Mouse (Mus musculus): ENCODE data around the gene Map6d1. TPM values are rescaled to one million over a fixed set of nuclear protein-coding genes. Genes with fewer than 3 reads are reported as not detected.

Map6d1 gene
- polyA plus RNA-seq (2012; ENCODE audit: insufficient read depth, insufficient read length, missing spikeins), result not detected in 2 replicates

DNA sequence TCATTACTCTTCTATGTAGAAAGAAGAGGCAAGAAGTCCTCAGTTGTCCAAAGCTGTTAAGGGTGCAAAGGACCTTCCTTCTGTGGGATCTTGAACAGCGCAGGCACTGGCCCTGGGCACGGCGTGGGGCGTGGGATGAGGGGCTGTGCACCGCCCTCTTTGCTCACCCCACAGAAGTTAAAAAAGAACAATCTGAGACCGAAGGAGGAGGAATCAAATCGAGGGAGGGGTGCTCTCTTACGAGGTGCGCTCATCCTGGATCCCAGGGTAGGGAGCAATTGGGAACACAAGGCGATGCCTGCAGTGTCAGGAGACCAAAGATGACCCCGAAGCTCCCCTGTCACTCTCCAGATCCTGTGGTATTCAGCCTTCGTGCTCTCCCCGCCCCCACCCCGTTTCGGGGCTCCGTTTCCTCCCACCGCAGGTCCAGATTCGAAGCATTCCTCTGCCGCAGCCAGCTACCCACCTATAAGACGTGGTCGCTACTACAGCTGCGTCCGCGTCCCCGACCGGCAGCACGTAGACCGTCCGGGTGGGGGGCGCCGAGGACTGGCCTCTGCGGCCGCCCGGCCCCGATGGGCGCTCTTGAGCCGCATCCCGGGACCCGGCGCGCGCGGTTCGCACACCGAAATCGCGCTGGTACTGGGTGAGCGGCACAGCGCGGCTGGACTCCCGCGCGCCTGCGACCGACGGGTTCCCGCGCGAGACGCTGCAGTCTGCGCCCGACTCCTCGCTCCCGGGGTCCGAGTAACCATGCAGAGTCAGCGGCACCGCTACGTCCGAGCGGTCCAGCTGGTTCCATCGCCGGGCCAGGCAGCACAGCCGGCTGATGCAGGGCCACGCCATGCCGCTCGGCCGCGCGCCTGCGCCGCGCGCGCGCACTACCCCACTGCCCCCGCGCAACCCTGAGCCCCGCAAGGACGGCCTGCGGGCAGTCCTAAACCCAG lies at the start of gene Map6d1:
Gene Map6d1, minus strand, starts transcription at position 891 of the 947 bp plus-strand sequence.
- no peaks in the 10 kb centered on the region for H3K4me1 ChIP-seq (ENCODE audit: control insufficient read depth, insufficient read depth, insufficient read length, low read length)
- H3K27ac ChIP-seq (replicated peaks; ENCODE audit: low read depth, low read length), result no peak within 1 kb of the TSS

DNA sequence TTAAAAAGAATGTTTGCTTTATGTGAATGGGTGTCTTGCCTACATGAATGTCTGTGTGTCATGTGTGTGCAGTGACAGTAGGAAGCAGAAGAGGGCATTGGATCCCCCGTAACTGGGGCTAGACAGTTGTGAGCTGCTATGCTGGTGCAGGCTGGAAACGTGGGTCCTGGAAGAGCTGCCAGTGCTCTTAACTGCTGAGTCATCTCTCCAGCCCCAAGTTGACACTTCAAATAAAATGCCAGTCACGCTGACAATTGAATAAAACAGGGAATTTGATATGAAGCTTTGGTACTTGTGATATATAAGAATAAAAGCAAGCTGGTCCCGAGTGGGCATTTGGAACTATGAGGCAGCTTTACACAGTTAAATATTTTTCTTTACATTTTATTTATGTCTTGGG lies 39.1 kb upstream of the Map6d1 start:
- no peak overlapping the region for H3K4me3 ChIP-seq (ENCODE audit: insufficient read depth, low read depth, low read length)
- H3K4me1 ChIP-seq (ENCODE audit: control insufficient read depth, insufficient read depth, insufficient read length, low read length), result no peaks in the 10 kb centered on the region
- no peak overlapping the region for H3K27ac ChIP-seq (replicated peaks; ENCODE audit: low read depth, low read length)

More for the DNA sequence above, at the start of gene Map6d1:
- H3K4me3 ChIP-seq (ENCODE audit: insufficient read depth, low read depth, low read length), result peak within 1 kb of the TSS; percentile 56

DNA sequence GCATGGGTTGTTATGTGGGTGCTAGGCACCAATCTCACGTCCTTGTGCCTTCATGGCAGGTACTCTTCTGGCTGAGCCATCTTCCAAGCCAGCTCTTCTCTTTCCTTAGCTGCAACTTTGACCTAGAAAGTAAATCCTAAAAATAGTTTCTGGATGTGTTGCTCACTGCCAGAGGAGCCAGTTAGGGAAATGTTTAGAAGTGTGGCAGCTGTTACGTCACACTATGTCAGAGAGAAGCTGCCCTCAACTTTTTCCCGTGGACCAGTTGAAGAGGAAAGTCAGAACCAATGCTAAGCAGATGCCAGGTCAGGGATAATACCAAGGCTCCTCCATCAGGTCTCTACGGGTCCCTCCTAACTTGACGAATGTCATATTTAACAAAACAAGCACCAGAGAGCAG lies 38.2 kb upstream of the Map6d1 start:
- Histone ChIP-seq H3K4me1 (ENCODE audit: control insufficient read depth, insufficient read depth, insufficient read length, low read length) (no peaks in the 10 kb centered on the region), H3K4me3 (ENCODE audit: insufficient read depth, low read depth, low read length) (no peak overlapping the region), H3K27ac (replicated peaks; ENCODE audit: low read depth, low read length) (no peak overlapping the region)

DNA sequence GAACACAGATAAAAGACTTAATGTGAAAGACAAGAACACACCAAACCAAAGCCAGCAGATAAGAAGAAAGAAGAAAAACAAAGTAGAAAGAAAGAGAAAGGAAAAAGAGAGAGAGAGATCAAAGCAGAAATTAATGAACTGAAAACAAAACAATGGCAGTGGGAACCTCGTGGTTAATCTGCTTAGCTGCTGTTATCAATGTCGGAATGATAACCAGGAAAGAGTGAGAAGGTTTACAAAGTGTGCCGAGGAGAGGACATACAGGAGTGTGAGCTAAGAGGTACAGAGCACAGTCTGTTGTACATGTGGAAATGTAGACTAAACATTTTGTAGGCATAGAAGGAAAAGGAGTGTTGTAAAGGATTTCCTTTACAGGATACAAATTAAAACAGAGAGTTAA lies 31.8 kb upstream of the Map6d1 start:
- H3K27ac ChIP-seq (replicated peaks; ENCODE audit: low read depth, low read length), result no peak overlapping the region
- no peak overlapping the region for H3K4me3 ChIP-seq (ENCODE audit: insufficient read depth, low read depth, low read length)
- H3K4me1 ChIP-seq (ENCODE audit: control insufficient read depth, insufficient read depth, insufficient read length, low read length), result no peaks in the 10 kb centered on the region

DNA sequence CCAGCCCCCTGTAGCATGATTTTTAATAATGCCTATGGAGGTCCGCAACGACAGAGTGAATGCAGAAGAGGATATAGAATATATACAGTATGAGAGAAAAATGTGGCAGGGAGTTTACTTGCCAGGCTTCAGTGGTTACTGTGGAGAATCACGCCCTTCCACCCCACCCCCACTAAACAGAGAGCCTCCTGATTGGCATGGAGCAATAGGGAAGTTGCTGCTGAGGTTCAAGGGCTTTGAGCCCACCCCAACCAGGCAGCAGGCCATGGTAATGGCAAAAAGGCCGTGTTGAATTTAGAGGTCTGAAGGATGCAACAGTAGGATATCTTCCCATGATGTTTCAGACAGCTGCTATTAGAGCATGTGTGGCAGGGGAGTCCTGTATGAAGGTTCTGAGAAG lies 30.2 kb upstream of the Map6d1 start:
- no peaks in the 10 kb centered on the region for H3K4me1 ChIP-seq (ENCODE audit: control insufficient read depth, insufficient read depth, insufficient read length, low read length)
- H3K27ac ChIP-seq (replicated peaks; ENCODE audit: low read depth, low read length), result no peak overlapping the region

DNA sequence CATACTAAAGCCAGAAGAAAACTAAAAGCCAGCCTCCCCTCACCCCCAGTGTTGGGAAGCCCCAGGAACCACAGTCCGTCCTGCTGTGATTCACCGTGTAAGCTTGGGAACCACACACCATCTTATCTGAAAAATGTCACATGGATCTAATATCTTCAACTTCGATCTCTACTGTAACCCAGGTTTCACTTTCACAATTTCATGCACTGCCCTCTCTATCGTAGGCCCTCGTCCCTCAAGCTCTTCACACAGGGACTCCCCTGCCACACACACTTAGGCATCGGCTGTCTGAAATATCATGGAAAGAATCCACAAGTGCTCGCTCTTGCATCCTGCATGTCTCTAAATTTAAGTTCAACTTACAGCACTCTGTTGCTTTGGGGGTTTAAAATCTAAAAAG lies 23.9 kb upstream of the Map6d1 start:
- no peak overlapping the region for H3K27ac ChIP-seq (replicated peaks; ENCODE audit: low read depth, low read length)
- H3K4me1 ChIP-seq (ENCODE audit: control insufficient read depth, insufficient read depth, insufficient read length, low read length), result no peaks in the 10 kb centered on the region
- H3K4me3 ChIP-seq (ENCODE audit: insufficient read depth, low read depth, low read length), result no peak overlapping the region

More for the DNA sequence above, 30.2 kb upstream of the Map6d1 start:
- no peak overlapping the region for H3K4me3 ChIP-seq (ENCODE audit: insufficient read depth, low read depth, low read length)

DNA sequence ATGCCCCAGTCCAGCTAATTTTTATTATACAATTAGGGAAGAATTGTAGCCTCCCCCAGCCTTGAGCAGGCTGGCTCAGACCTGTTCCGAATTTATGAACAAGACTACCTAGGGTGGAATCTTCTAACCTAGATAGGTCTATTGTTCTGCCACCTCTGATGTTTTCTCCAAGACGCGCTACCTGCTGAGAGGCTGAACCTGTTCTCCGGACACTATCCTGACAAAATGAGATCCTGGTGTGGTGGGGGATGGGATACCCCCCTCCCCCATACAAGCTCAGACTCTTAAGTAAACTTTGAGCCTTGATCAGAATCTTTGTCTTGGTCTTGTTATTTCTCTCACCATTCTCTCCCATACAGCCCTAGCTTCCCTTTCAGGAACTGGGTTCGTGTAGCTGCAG lies 16.8 kb upstream of the Map6d1 start:
- no peak overlapping the region for H3K4me3 ChIP-seq (ENCODE audit: insufficient read depth, low read depth, low read length)
- no peak overlapping the region for H3K27ac ChIP-seq (replicated peaks; ENCODE audit: low read depth, low read length)
- no peaks in the 10 kb centered on the region for H3K4me1 ChIP-seq (ENCODE audit: control insufficient read depth, insufficient read depth, insufficient read length, low read length)

DNA sequence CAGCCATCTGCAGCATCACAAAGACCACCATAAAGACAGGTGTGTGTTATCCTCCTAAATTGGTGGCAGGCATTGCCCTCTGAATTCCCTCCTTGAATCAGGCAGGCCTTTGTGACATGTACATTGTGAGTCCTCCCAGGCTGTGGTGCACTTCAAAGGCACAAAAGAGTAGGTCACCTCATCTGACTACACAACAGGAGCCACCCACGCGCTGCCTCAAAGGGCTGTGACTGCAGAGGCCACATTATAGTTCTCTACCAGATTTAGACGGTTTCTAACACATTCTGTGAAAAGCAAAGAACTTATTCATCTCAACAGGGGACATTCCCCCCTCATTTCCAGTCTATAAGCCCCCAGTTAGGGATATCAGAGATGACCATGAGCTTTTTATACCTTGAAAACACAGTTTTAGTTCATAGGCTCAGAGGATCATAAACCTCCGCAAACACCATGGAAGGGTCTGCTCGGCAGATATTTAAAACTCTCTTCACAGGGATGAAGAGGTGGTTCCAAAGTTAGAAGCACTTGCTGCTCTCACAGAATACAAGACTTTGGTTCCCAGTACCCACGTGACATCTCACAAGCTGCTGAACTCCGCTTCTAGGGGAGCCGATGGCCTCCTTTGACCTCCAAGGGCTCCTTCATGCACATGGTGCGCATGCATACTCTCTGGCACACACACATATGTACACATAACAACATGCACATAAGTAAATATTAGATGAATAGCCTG lies 7.5 kb upstream of the Map6d1 start:
- Histone ChIP-seq H3K4me3 (ENCODE audit: insufficient read depth, low read depth, low read length) (no peak overlapping the region), H3K4me1 (ENCODE audit: control insufficient read depth, insufficient read depth, insufficient read length, low read length) (no peaks in the 10 kb centered on the region), H3K27ac (replicated peaks; ENCODE audit: low read depth, low read length) (no peak overlapping the region)

DNA sequence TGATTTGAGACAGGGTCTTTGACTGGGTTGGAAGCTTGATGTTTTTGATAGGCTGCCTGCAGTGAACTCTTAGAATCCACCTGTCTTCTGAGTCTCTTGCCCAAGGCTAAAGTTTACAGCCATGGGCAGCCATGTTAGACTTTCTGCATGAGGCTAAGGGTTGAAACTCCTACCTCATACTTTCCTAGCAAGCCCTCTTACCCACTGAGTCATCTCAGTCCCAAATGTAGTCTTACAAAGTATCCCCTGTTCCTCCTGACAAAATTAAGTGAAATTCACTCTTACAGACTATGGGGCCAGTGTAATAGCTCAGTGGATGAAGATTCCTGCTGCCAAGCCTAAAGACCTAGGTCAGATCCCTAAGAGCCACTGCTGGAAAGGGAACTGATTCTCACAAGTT lies 5.9 kb upstream of the Map6d1 start:
- no peaks in the 10 kb centered on the region for H3K4me1 ChIP-seq (ENCODE audit: control insufficient read depth, insufficient read depth, insufficient read length, low read length)
- no peak overlapping the region for H3K27ac ChIP-seq (replicated peaks; ENCODE audit: low read depth, low read length)
- no peak overlapping the region for H3K4me3 ChIP-seq (ENCODE audit: insufficient read depth, low read depth, low read length)

DNA sequence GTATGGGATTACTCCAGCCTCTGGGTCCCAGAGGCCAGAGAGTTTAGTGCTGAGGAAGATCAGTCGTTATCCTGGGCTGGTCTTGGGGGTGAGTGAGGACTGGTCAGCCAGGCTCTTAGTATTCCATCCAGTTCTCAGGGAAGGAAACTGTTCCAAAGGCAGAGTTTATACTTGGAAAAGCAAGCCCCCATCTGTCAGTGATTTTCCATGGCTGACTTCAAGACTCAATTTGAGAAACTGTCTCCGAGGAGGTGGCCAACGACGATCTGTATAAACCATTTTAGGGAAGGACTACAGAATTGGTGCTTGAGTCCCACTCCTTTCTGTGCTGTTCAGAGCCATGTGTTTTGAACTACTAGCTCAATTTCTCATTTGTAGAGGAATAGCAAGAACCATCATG lies 2.5 kb downstream of the Map6d1 start:
- Histone ChIP-seq H3K4me3 (ENCODE audit: insufficient read depth, low read depth, low read length) (no peak overlapping the region), H3K27ac (replicated peaks; ENCODE audit: low read depth, low read length) (no peak overlapping the region), H3K4me1 (ENCODE audit: control insufficient read depth, insufficient read depth, insufficient read length, low read length) (no peaks in the 10 kb centered on the region)

DNA sequence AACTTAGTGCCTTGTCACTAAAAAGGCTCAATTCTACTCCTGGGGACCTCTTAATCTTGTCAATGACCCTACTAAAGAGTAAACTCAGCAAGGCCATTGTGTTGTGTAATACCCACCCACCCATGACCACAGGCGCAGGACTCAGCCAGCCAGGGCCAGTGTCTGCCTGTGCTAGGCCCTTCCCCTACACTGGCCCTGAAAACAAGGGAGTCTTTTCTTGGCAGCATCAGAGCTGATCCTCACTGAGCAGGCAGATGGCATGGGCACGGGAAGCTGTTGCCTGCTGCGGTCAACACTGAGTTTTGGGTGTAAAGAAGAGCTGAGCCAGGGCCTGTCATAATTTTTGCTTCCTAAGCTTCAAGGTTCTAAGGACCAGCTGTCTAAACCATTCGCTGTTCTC lies 3.7 kb downstream of the Map6d1 start:
- H3K4me3 ChIP-seq (ENCODE audit: insufficient read depth, low read depth, low read length), result no peak overlapping the region
- H3K4me1 ChIP-seq (ENCODE audit: control insufficient read depth, insufficient read depth, insufficient read length, low read length), result no peaks in the 10 kb centered on the region
- H3K27ac ChIP-seq (replicated peaks; ENCODE audit: low read depth, low read length), result no peak overlapping the region

DNA sequence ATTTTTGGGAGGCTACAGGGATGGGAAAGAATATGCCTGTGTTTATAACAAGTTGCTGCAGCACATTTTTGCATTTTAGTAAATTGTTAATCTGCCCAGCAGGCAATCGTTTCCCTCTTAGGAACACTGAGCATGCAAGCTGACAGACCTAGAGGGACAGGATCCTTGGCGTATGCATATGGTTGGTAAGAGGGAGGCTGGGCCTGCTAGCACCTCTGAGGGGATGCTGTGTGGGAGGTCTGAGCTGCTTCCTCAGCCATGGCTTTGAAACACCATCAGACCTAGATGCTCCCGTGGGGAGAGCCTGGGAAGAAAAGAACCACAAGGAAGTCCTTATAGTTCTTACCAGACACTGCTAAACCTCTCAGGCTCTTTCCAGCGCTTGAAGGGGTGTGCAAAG lies 6.8 kb downstream of the Map6d1 start:
- no peak overlapping the region for H3K27ac ChIP-seq (replicated peaks; ENCODE audit: low read depth, low read length)
- no peak overlapping the region for H3K4me3 ChIP-seq (ENCODE audit: insufficient read depth, low read depth, low read length)
- no peaks in the 10 kb centered on the region for H3K4me1 ChIP-seq (ENCODE audit: control insufficient read depth, insufficient read depth, insufficient read length, low read length)

DNA sequence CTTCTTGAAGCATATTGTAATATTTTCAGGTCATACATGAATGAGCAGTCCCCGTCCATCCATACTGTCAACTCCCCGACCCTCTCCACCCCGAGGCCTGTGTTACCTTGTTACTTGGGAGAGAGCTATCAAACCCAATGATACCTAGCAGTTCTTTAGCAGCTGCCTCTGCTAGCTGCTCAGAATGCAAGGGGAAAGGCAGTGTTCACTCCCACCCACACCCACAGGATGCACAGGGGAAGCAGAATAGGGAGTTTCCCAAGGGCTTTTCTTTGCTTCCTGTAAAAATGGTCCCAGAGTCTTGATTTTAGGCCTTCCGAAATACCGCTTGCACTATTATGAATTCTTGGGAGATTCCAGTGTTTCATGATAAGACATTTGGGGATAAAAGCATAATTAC lies 13.0 kb downstream of the Map6d1 start:
- H3K4me3 ChIP-seq (ENCODE audit: insufficient read depth, low read depth, low read length), result no peak overlapping the region
- H3K4me1 ChIP-seq (ENCODE audit: control insufficient read depth, insufficient read depth, insufficient read length, low read length), result no peaks in the 10 kb centered on the region
- H3K27ac ChIP-seq (replicated peaks; ENCODE audit: low read depth, low read length), result no peak overlapping the region

DNA sequence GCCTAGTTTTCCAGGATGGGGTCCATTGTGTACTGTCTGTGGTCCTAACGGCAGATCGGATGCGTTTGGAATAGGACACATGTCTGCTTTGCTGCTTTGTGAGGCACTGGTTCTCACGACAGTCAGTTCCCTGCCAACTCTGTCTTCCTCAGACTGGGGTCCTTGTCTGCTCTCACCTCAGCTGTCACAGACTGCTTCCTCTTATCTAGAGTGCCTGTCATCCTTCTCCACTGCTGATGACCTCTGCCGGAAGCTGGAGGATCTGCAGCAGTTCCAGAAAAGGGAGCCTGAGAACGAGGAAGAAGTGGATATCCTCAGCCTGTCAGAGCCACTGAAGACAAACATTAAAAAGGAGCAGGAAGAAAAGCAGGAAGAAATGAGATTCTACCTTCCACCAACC lies 13.7 kb downstream of the Map6d1 start:
- Histone ChIP-seq H3K4me1 (ENCODE audit: control insufficient read depth, insufficient read depth, insufficient read length, low read length) (no peaks in the 10 kb centered on the region), H3K27ac (replicated peaks; ENCODE audit: low read depth, low read length) (no peak overlapping the region), H3K4me3 (ENCODE audit: insufficient read depth, low read depth, low read length) (no peak overlapping the region)

DNA sequence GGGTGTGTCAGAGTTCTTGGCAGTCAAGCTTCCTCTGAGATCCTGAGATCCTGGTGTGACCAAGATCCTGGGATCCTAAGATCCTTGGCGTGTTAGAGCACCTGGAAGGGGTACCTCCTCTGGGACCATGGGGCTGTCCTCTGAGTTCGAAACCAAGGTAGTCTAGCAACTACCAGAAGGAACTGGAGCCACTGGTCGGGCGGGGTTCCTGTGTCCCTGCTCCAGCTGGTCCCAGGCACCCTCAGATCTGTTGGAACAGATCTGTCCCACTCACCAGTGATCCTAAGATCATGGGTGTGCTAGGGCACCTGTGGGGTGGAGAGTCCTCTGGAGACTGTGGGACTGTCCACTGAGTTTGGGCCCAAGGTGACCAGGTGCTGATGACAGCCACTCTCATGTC lies 14.5 kb downstream of the Map6d1 start:
- no peak overlapping the region for H3K4me3 ChIP-seq (ENCODE audit: insufficient read depth, low read depth, low read length)
- H3K27ac ChIP-seq (replicated peaks; ENCODE audit: low read depth, low read length), result no peak overlapping the region
- H3K4me1 ChIP-seq (ENCODE audit: control insufficient read depth, insufficient read depth, insufficient read length, low read length), result no peaks in the 10 kb centered on the region

DNA sequence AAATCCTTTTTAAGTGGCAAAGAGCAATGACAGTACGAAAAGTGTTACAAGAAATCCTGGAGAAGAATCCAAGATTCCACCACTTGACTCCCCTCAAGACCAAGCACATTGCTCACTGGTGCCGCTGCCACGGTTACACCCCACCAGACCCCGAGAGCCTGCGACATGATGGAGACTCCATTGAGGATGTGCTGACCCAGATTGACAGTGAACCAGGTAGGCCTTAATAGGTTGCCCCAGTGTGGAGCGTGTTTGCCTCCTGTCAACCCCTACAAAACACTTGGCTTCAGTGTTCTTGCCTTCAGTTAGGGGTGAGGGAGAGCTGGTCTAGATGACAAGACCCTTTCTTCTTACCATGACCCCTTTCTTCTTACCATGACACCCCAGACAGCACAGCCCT lies 18.4 kb downstream of the Map6d1 start:
- Histone ChIP-seq H3K4me3 (ENCODE audit: insufficient read depth, low read depth, low read length) (no peak overlapping the region), H3K27ac (replicated peaks; ENCODE audit: low read depth, low read length) (no peak overlapping the region), H3K4me1 (ENCODE audit: control insufficient read depth, insufficient read depth, insufficient read length, low read length) (no peaks in the 10 kb centered on the region)
